Mouse (Mus musculus): ENCODE data around the gene Bcas3. TPM values are rescaled to one million over a fixed set of nuclear protein-coding genes. Genes with fewer than 3 reads are reported as not detected.
A peak's percentile ranks its signal among the peaks of the same experiment; 100 is the strongest.

The Bcas3 gene
- total RNA-seq, 2 experiments from 2014 or later: 21.5 to 26.8 TPM

- DNase-seq: no peak
These were observed 176.7 kb downstream of the Bcas3 start for GRCm38 (mm10) chr11:85529531-85530285.

- DNase-seq: no peak
These were observed 188.0 kb downstream of the Bcas3 start for GRCm38 (mm10) chr11:85540989-85541388.

GRCm38 (mm10) chr11:85543311-85543710, 190.3 kb downstream of the Bcas3 start:
- DNase-seq: no peak

- no peak for DNase-seq
These were observed 192.6 kb downstream of the Bcas3 start for GRCm38 (mm10) chr11:85545602-85546001.

- no peak for DNase-seq
These were observed 195.0 kb downstream of the Bcas3 start for GRCm38 (mm10) chr11:85547966-85548365.

GRCm38 (mm10) chr11:85549651-85550050, 196.7 kb downstream of the Bcas3 start:
- DNase-seq: no peak

GRCm38 (mm10) chr11:85555066-85555465, 202.1 kb downstream of the Bcas3 start:
- DNase-seq: no peak

- DNase-seq: no peak
These were observed 202.8 kb downstream of the Bcas3 start for GRCm38 (mm10) chr11:85555721-85556120.

GRCm38 (mm10) chr11:85565068-85565467, 212.1 kb downstream of the Bcas3 start:
- DNase-seq: no peak

- DNase-seq: no peak
These were observed 218.1 kb downstream of the Bcas3 start for GRCm38 (mm10) chr11:85571040-85571439.

GRCm38 (mm10) chr11:85571936-85572335, 219.0 kb downstream of the Bcas3 start:
- DNase-seq: no peak

GRCm38 (mm10) chr11:85572590-85572989, 219.6 kb downstream of the Bcas3 start:
- DNase-seq: no peak

GRCm38 (mm10) chr11:85574496-85574895, 221.5 kb downstream of the Bcas3 start:
- DNase-seq: no peak

GRCm38 (mm10) chr11:85577816-85578645, 225.1 kb downstream of the Bcas3 start:
- no peak for DNase-seq

- no peak for DNase-seq
These were observed 231.1 kb downstream of the Bcas3 start for GRCm38 (mm10) chr11:85584086-85584485.

GRCm38 (mm10) chr11:85593636-85594035, 240.7 kb downstream of the Bcas3 start:
- no peak for DNase-seq

- DNase-seq: no peak
These were observed 246.3 kb downstream of the Bcas3 start for GRCm38 (mm10) chr11:85599251-85599650.

GRCm38 (mm10) chr11:85603546-85604322, 250.8 kb downstream of the Bcas3 start:
- no peak for DNase-seq

GRCm38 (mm10) chr11:85609303-85609940, 256.5 kb downstream of the Bcas3 start:
- peak; percentile 10 for DNase-seq

- no peak for DNase-seq
These were observed 260.1 kb downstream of the Bcas3 start for GRCm38 (mm10) chr11:85613035-85613434.

GRCm38 (mm10) chr11:85613586-85613985, 260.6 kb downstream of the Bcas3 start:
- no peak for DNase-seq

- DNase-seq: no peak
These were observed 261.5 kb downstream of the Bcas3 start for GRCm38 (mm10) chr11:85614431-85614830.
